Mouse (Mus musculus) macrophage (primary cell): ENCODE measurements around the gene Unc13a. TPM values are rescaled to one million over a fixed set of nuclear protein-coding genes. Genes with fewer than 3 reads are reported as not detected.

Experiments used
- H3K27ac ChIP-seq: fragments of 350-480 bp; formaldehyde crosslinking; 2 replicates; pipeline ENCODE4 v1.9.0; 2021
- H3K36me3 ChIP-seq: fragments of 350-480 bp; formaldehyde crosslinking; 2 replicates; pipeline ENCODE4 v1.9.0; 2021; ENCODE audit errors: inconsistent target
- H3K4me3 ChIP-seq: fragments of 350-480 bp; formaldehyde crosslinking; 2 replicates; pipeline ENCODE4 v1.9.0; 2021; ENCODE audit errors: inconsistent target
- H3K79me2 ChIP-seq: fragments of 350-480 bp; formaldehyde crosslinking; 2 replicates; pipeline ENCODE4 v1.9.0; 2021; ENCODE audit errors: inconsistent target
- WGBS: methylation state at CpG from one replicate; pipeline ENCODE4 v1.1.7; 2026; ENCODE audit warnings: inconsistent platforms; ENCODE audit not compliant: missing documents; 5-methylcytosine and 5-hydroxymethylcytosine counted together
- polyA plus RNA-seq: library from polyadenylated mRNA; stranded (reverse); fragments of 250-400 nt; gene quantifications from 3 replicates; pipeline ENCODE4 v1.2.4, GENCODE M21; 2018; ENCODE audit warnings: inconsistent platforms

Unc13a gene
- polyA plus RNA-seq, 1 experiment from 2014 or later: 0.98 TPM

GRCm38 (mm10) chr8:71630761-71631160 is 40.8 kb downstream of the Unc13a start:
- no peak overlapping the region for H3K27ac ChIP-seq
- H3K36me3 ChIP-seq: no peaks in the 10 kb centered on the region
- H3K79me2 ChIP-seq: no peaks in the 10 kb centered on the region
- no peak overlapping the region for H3K4me3 ChIP-seq
- 78% methylated on average over 6 of the region's 6 CpGs for WGBS

- no peak overlapping the region for H3K27ac ChIP-seq
- 12% methylated on average over 25 of the region's 25 CpGs for WGBS
These were observed 41.8 kb downstream of the Unc13a start for GRCm38 (mm10) chr8:71629781-71630212.

GRCm38 (mm10) chr8:71629096-71629697 is 42.4 kb downstream of the Unc13a start:
- no peak overlapping the region; the same call in 1 of the 2 replicates for H3K4me3 ChIP-seq

More at GRCm38 (mm10) chr8:71629781-71630212, 41.8 kb downstream of the Unc13a start:
- Histone ChIP-seq H3K4me3 (no peak overlapping the region), H3K79me2 (no peaks in the 10 kb centered on the region), H3K36me3 (no peaks in the 10 kb centered on the region)

GRCm38 (mm10) chr8:71628396-71629095 is 43.0 kb downstream of the Unc13a start:
- Histone ChIP-seq H3K79me2 (no peaks in the 10 kb centered on the region), H3K27ac (peak overlapping the region; percentile 51), H3K36me3 (peaks cover 6% of the 10 kb centered on the region), H3K4me3 (no peak overlapping the region; the same call in 1 of the 2 replicates)
- WGBS: 5% methylated on average over 16 of the region's 16 CpGs

More at GRCm38 (mm10) chr8:71629096-71629697, 42.4 kb downstream of the Unc13a start:
- H3K79me2 ChIP-seq: no peaks in the 10 kb centered on the region
- H3K27ac ChIP-seq: peak overlapping the region; percentile 51
- 0 out of 2 replicates have a peak, but pooled peaks cover 2% of the 10 kb centered on the region for H3K36me3 ChIP-seq
- WGBS: 2% methylated on average over 44 of the region's 55 CpGs

DNA sequence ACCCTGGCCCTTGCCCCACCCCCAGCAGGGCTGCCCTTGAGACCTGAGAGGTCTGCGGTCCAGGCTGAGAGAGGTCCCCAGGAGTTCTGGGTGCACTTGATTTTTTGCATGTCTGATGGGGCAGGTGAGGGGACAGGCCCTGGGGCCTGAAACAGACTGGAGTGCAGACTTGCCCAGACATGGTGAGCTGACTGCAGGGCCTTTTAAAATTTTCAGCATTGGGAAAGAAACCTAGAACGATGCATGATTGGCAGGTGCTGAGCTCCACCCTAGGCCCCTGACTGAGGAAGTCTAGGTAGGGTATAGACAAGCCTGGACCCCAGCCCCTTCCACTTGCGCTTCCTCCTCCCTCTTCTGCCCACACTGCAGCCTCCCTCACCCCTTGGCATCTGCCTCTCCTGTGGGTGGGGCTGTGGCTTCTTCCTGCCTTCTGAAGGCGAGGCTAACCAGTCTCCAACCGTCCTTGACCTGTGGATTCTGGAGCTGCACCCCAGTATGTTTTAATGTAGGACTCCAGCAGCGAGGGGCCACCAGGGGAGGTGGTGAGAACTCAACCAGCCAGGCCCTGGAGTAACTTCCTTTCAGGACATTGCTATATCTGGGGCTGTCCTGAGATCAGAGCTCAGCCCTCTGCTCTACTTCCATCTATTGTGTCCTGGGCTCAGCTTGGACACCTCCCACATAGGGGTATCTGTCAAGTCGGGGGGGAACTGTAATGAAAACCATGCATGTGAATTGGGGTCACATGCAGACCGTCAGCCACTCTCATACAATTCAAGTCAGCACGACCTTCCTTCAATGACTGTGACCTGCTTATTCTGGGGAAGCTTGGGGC is 44.1 kb downstream of the Unc13a start:
- Histone ChIP-seq H3K27ac (peak overlapping the region; percentile 51), H3K79me2 (no peaks in the 10 kb centered on the region), H3K36me3 (peaks cover 17% of the 10 kb centered on the region), H3K4me3 (no peak overlapping the region)
- 27% methylated on average over 9 of the region's 9 CpGs for WGBS

DNA sequence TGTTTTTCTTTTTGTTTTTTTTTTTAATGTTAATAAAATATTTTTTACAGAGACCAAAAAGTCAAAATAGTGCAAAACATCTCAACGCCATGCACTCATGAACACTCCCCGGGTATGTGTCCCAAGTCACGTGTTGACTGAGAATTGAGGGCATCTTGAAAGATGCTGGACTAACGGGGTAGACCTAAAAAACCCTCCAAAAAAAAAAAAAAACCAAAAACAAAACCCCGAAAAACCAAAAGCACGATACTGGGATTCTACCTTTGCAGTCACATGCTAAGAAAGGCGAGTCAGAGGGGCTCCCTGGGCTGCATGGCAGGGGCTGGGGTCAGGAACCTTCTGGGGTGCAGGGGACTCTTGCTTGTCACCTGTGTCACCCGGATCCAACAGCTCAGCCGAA is 44.8 kb downstream of the Unc13a start:
- Histone ChIP-seq H3K27ac (no peak overlapping the region), H3K4me3 (no peak overlapping the region), H3K36me3 (peaks cover 24% of the 10 kb centered on the region), H3K79me2 (no peaks in the 10 kb centered on the region)
- WGBS: 84% methylated on average over 9 of the region's 9 CpGs

DNA sequence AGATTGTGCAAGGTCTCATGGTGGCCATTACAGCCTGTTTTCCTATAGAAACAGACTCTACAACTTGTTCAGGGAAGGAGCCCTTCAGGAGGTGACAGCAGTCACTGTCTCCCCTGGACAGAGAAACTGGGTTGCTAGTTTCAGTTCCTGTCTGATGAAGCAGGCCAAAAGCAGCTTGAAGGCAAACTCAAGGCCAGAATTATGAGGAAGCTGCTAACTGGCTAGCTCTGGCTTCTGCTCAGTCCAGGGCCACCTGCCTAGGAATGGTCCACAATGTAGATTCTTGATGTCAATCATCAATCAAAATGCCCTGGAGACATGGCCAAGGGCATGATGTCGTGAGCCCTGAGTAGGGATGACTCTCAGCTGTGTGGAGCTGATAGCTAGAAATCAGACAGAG is 46.5 kb downstream of the Unc13a start:
- Histone ChIP-seq H3K36me3 (peaks cover 39% of the 10 kb centered on the region), H3K79me2 (no peaks in the 10 kb centered on the region), H3K4me3 (no peak overlapping the region), H3K27ac (peak overlapping the region; percentile 27; the same call in 1 of the 2 replicates)
- WGBS: 30% methylated on average over 1 of the region's 1 CpGs

DNA sequence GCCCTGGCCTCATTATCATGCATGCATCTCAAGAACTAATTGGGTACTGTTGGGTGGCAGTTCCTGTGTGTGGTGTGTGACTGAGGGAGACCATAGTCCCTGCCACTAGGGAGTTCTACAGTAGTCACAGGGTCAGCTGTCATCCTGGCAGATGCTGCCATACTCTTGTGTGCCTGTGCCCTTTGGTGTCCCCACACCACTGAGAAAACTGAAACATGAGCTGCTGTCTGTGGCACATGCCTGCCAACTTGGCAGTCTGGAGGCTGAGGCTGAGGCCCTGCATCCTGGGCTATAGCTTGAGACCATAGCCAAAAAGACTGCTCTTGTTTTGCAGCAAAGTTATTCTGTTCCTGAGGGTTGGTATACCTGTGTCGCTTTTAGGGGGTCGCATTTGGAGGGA is 51.8 kb downstream of the Unc13a start:
- WGBS: 100% methylated on average over 2 of the region's 2 CpGs
- H3K4me3 ChIP-seq: no peak overlapping the region
- peaks cover 87% of the 10 kb centered on the region for H3K36me3 ChIP-seq
- H3K27ac ChIP-seq: no peak overlapping the region
- peaks cover 12% of the 10 kb centered on the region for H3K79me2 ChIP-seq

DNA sequence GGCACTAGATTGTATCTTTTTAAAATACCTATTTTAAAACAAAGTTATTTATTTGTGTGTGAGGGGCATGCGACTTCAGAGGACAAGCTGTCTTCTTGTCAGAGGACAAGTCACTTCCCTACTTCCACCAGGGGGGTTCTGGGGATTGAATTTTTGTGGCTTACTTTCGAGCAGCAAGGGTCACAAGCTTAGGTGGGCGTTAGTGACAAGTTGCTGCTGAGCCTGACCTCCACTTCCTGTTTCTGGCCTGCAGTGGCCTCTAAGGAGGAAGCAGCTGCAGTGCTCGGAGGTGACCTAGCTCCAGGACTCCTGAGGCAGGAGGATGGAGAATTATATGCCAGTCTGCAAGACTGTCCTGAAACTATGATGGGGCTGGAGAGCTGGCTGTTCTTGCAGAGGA is 58.1 kb downstream of the Unc13a start:
- Histone ChIP-seq H3K36me3 (peaks cover 42% of the 10 kb centered on the region), H3K79me2 (peaks cover 38% of the 10 kb centered on the region), H3K27ac (peak overlapping the region; percentile 76), H3K4me3 (no peak overlapping the region)
- WGBS: 0% methylated on average over 4 of the region's 4 CpGs

DNA sequence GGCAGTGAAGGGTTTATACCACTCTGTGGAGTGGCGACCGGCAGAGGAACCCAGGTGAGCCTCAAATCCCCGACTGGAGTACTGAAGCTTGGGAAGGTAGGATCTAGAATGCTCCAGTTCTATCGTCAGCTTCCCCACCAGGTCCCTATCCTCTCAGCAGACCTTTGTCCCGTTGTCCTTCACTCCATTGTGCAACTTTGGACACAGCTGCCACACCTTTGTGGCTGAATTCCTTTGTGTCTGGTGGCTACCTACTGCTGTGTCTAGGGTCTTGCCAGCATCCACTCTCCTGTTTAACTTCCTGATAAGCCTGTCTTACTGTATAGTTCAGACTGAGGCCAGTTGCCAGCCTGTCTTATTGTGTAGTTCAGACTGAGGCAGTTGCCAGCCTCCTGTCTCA is 59.4 kb downstream of the Unc13a start:
- peaks cover 38% of the 10 kb centered on the region for H3K79me2 ChIP-seq
- peak overlapping the region; percentile 76 for H3K27ac ChIP-seq
- 23% methylated on average over 5 of the region's 5 CpGs for WGBS
- peaks cover 30% of the 10 kb centered on the region for H3K36me3 ChIP-seq
- H3K4me3 ChIP-seq: peak overlapping the region; percentile 85

DNA sequence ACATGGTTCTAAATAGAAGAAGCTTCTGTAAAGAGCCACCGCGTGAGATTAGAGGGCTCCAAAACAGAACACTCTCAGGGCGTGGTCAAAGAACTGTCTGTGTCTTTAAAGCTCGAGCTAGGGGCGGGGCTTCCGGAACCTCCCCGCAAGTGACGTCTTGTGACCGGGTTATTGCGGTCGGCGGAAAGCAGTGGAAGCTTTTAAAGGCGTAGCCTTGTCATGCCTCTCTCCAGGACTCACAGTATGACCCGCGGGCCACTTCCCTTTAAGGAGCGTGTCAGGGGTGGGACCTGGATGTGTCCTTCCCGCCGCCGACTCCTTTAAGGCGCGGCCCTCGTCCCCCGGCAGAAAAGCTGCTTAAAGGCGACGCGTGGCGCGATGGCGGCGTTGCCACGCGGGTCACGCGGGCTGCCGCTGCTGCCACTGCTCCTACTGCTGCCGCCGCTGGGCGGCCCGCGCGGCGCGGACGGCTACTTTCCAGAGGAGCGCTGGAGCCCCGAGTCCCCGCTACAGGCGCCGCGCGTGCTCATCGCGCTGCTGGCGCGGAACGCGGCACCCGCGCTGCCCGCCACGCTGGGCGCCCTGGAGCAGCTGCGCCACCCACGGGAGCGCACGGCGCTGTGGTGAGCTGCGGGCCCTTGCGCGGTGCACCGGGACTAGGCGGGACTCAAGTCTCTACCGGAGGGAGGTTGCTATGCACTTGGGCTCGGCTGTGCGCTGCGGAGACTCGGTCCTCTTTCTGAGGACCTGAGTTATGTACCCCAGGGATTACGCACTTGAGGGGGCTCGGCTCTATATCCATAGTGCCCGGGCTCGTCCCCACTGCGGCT is 60.5 kb downstream of the Unc13a start, which contains the start of gene Colgalt1:
Gene Colgalt1 (plus strand): TSS at position 177 of the 830 bp plus-strand sequence.
- Histone ChIP-seq H3K4me3 (peak within 1 kb of the TSS; percentile 85), H3K27ac (peak within 1 kb of the TSS; percentile 76), H3K36me3 (peaks cover 19% of the 10 kb centered on the region; the same call in 1 of the 2 replicates), H3K79me2 (peaks cover 35% of the 10 kb centered on the region)
- under 1% methylated on average over 67 of the region's 82 CpGs for WGBS

GRCm38 (mm10) chr8:71604021-71604420 is 67.5 kb downstream of the Unc13a start:
- WGBS: 84% methylated on average over 7 of the region's 7 CpGs
- H3K27ac ChIP-seq: no peak overlapping the region
- H3K36me3 ChIP-seq: no peaks in the 10 kb centered on the region
- H3K79me2 ChIP-seq: no peaks in the 10 kb centered on the region
- H3K4me3 ChIP-seq: no peak overlapping the region

- 11% methylated on average over 32 of the region's 32 CpGs for WGBS
- Histone ChIP-seq H3K36me3 (no peaks in the 10 kb centered on the region), H3K4me3 (no peak overlapping the region), H3K79me2 (no peaks in the 10 kb centered on the region), H3K27ac (no peak overlapping the region)
These were observed 68.8 kb downstream of the Unc13a start for GRCm38 (mm10) chr8:71602666-71603334.
